Mouse (Mus musculus): ENCODE data around the gene Kcne3.
A peak's percentile ranks its signal among the peaks of the same experiment; 100 is the strongest.

The Kcne3 gene

DNA sequence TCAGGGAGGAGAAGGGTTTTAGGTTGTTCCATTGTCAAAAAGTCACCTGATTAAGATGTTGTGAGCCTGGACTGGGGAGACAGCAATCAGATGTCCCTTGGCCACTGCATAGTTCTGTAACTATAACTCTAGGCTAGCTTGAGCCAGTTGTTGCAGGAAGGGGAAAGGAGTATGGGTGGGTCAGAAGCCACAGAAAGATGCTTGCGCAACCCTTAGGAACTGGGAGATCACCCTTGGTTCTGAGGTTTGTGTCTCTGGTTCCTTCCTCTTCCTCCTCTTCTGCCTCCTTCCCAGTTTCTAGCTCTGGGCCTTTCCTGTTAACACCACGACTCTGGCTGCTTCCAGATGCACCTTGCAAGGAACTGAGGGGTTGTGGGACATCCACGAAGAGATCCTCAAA, 6.1 kb downstream of the Kcne3 start:
- DNase-seq = no peak

DNA sequence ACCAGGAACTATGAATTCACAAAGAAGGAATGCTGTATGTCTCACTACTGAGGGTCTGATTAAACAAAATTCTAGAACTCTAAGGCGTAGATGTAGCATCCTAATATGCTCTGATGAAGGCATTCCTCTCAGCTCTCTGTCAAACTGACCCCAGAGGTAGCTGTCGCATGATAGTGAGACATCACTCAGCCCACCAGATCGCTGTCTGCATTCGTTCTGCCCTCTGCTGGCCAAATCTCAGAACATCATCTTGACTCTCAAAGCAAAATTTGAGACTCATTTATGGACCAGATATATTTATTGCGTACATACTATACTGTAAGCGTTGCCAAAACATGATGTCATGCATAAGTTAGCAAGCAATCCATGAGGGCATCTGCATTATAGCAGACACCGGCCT, 11.3 kb downstream of the Kcne3 start:
- no peak for DNase-seq

DNA sequence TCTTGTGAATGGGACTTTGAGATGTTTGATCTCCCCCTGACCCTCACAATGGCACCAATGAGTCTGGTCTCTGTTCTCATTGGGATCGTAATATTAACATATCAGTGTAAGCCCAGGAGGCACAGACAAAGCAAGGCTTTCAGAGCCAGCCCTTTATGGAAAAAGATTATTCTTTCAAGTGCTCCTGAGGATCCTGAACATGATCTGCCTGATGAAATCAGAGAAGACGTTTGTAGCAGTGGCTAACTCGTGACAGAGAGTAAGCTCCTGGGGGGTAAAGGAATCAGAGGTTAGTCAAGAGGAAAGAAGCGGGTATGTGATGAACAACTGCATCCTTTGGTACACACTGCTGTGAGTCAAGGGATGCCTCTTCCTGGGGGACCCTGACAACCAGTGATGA, 13.9 kb downstream of the Kcne3 start:
- no peak for DNase-seq

DNA sequence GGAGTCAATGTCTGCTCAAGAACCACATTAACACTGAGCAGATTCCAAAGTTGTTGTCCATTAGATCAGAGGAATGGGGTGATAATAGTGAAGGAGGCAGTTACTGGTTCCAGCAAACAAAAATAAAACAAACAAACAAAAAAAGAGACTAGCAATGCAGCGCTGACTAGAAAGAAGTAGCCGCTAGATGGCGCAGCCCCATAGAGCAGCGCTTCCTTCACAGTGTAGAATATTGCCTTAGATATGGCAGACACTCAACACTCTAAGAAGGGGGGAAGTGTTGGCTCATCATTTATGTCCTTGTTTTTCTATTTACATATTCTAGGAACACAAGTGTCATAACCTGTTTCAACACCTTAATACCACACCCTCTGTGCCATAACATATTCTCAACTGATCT, 14.5 kb downstream of the Kcne3 start:
- peak; percentile 40 for DNase-seq

DNA sequence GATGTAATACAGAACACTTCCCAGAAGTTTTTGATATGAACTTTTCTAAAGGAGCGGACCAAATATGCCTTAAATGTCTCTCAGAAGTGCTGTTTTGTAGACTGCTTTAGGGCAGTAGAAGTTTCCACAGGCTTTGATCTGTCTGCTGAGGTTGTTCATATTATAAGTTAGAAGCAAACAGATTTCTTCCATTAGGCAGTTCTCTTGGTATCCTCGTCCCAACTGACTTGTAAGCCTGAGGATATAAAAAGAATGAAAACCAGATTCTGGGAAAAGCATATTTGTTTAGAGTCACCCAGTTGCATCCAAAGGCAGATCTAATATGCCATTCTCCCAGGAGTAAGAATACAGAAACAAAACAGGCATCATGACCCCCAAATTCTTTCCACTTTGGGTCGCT, 24.9 kb downstream of the Kcne3 start:
- no peak for DNase-seq

DNA sequence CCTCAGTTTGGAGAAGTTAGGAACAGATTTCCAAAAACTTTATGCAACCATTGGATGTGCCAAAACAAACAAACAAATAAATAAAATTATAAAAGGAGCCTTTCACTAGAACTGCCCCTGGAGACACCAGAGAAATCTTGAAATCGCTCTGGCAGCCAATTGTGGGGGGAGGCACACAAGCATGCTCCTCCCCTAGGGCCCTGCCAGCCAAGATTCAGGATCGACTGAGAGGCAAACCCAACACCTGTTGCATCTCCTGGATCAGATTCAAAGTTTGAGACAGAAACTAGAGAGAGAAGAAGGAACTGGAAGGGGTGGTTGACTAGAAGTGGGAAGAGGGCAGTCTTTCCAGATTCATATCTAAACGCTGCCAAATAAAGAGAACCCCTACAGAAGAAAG, 27.3 kb downstream of the Kcne3 start:
- DNase-seq = no peak

DNA sequence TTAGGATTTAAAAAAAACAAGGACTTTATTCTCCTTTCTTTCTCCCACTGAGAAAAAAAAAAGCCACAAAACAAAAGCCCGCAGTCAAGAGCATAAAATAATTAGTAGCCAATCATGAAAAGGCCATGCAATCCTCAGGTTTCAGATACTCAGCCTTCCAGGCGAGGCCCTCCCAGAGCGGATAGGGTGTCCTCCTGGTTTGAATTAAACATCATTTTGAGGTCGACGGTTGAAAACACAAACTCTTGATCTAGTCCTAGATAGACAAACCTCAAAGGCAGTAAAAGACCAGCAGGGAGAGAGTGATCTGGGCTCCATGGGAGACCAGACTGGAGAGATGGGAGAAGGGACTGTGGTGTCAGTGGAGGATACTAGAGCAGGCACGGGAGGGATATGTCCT, 28.6 kb downstream of the Kcne3 start:
- DNase-seq = no peak

DNA sequence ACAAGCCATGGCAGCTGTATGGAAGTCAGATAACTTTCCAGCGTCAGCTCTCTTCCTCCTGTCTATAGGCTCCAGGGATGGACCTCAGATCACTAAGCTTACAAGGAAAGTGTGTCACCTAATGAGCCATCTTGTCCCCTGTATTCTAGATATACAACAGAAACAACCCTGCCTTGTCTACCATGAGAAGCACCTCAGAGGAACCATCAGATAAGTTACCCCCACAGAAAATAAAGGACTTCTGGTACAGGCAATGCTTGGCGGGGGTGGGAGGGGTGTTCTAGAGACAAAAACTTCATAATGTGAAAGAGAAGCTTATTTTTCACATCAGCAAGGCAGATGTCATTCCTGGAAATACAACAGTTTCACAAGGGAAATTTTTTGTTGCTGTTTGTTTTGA, 29.8 kb downstream of the Kcne3 start:
- no peak for DNase-seq

DNA sequence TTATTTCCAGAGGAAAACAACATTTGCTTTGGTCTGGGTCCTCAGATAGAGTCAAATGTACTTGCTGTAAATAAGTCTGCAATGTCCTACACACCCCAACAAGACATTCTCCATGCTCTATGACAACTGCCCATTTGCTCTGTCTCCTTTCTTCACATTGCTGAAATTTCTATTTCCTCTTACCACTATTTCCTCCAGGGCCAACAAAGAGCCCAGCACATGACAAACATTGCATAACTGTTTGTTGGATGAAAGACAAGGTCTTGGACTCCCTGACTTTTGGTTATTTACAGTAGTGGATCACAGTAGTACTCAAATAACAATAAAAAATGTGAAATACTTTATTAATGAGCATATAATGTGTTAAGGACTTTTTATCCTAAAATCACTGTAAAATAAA, 31.6 kb downstream of the Kcne3 start:
- DNase-seq = no peak

DNA sequence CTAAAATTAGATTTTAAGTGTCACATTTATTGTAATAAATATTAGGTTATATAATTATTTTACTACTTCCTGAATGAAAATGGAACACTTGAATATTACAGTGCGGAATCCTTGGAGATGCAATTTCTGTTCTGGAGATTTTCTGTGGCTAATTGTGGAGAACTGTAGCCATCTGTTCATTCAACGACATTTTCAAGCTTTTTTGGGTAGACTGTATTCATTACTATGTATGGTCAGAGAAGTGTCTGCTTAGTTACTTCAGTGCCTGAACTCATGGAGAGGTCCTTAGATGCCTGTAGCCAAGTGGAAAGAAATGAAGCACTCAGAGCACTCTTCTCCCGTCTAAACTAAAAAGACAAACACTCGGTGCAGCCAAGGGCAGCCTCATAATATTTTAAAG, 38.0 kb downstream of the Kcne3 start:
- DNase-seq = no peak

DNA sequence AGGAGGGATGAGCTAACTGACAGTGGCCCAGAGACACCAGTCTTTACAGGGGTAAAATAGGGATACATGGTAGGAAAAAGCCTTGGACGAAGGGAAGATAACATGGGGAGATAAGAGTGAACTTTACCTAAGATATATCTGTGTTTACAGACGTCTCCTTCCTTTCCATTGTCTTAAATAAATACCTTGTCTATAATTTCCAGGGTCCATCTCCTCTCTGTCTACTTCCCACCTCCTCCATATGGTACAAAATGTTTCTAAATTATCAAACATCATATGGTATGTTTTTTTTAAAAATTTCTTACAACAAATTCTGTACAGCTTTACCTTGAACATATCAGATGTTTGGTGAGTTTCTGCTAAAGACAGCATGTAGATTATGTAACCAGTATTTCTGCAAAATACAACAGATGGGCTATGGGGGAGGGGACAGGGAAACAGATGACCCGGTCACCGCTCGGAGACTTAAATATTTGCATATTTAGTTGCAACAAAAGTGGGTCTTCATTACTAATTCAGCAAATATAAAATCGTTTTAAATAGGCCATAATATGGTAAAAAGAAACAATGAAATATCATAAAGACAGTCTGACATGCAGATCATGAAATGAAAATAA, 38.9 kb downstream of the Kcne3 start:
- peak; percentile 68 for DNase-seq

DNA sequence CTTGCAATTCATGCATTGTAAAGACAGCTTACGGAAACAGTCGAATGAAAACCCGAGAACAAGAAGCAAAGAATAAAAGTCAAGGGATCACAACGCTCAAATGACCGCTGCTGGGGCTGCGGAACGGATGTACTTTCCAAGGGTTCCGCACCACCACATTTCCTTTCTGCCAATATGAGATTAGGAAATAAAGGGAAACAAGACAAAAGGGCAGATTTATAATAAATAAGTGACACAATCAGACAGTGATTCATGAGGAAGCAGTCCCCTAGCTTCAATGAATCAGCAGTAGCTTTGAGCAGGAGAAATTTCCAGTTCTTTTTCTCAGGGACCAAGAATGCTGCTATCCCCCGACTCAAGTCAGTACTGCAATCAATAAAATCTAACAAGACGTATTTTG, 39.7 kb downstream of the Kcne3 start:
- DNase-seq = no peak

DNA sequence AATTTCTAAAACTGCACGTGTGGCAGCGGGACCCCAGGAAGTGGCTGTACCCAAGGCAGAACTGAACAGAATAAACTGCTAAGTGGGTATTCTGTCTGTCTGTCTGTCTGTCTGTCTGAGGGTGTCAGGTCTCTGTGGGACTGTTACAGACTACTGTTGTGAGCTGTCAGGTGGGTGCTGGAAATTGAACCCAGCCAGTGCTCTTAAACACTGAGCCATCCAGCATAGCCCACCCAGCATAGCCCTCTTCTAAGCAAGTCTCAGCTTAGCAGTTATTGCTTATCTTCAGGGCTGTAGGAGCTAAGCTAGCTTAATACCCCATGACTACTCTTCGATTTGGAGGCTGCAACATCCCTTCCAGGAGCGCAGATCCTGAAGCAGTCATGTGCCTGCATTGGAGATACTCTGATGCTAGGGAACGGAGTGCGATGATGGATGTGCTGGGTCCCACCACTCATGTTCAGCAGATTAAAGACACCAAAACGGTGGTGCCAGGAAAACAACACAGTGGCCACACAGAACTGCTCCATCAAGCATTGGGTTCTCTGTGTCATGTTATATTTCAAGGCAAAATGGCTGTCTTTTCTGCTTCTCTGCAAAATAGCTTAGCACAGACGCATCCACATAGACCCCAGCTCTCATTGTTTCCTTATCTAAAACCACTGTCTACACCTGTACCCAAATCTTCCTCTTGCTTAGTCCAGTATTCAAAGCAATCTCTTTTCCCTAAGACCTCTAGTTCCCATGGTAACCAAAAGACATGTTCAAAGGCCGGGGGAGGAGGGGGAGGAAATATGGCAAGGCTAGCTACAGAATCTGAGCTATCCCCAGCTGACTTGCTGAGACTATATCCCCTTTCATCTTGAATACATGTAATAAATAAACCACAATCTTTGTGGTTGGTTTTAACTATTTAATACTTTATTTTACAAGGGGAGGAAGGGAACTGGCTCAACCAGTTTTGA, 40.6 kb downstream of the Kcne3 start:
- no peak for DNase-seq

DNA sequence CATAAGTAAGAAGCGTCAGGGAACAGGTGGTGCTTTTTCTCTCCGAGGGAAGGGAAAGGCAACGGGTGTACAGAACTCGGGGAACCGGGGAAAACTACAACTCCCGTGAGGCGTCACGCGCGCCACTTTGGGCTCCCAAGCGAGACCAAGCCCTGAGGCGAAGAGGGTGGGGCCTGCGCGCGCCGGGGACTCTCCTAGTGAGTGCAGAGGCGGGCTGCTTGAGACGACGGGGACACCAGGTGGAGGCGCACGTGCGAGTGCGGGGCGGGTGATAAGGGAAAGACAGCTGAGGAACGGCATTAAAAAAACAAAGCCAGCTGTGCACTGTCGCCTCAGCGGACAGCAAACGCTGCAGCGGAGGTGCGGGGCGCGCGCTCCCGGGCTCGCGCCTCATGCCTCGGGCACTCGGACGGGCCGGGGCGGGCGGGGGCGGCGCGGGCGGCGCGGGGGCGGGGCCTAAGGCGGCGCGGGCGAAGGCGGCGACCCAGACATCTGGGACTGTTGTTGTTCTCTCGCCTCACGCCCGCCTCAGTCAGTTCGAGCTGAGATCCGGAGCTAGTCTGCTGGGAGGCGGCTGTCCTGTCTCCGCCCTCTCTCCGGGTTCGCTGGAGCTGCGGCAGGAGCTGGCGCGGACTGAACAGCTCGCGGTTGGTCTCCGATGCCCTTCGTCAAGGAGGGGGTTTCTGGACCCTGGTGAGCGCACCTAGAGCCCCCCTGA, 51.0 kb downstream of the Kcne3 start, which contains the start of gene Pgm2l1:
TSS of gene Pgm2l1 (plus strand) at position 237 of the 718 bp plus-strand sequence.
- DNase-seq = peak; percentile 97

DNA sequence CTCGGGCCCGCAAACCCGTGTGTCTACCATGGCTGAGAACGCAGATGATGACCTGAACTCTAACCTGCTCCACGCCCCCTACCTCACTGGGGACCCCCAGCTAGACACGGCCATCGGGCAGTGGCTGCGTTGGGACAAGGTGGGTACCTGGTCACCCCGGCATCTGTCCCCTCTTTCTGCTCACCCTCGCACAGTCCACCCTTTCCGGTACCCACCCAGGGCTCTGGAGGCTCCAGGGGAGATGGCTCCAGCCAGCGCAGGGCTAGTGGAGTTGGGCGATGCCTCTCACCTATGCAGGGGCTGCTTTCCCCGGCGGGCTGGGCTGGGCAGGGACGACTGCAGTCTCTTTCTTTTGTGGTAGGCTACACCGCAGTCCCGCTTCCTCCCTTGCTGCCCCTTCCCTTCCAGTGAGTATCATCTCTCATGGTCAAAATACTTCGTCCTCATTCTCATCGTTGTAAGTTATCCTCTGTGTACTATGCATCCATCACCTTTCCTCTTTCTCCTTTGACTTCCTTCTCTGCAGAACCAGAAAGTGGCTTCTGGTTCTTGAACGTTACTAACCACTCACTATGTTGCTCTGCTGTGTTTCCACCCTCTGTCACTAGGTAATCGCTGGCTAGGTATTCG, 51.7 kb downstream of the Kcne3 start:
- no peak for DNase-seq

DNA sequence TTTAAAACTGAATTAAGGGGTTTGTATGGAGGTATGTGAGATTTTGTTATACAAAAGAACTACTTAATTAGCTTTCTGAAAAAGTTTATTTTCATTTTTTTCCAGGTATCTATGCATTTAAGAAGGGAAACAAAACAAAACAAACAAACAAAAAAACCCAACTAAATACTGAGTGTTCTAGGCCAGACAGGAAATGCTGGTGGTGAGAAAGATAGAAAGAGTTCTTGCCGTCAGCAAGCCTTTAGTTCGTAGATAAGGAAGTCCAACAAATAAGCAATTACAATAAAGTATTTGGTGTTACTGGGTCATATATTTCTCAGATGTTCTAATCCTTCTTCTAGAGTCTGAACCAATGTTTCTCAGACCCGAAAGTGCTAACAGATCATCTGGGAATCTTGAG, 52.7 kb downstream of the Kcne3 start:
- no peak for DNase-seq

DNA sequence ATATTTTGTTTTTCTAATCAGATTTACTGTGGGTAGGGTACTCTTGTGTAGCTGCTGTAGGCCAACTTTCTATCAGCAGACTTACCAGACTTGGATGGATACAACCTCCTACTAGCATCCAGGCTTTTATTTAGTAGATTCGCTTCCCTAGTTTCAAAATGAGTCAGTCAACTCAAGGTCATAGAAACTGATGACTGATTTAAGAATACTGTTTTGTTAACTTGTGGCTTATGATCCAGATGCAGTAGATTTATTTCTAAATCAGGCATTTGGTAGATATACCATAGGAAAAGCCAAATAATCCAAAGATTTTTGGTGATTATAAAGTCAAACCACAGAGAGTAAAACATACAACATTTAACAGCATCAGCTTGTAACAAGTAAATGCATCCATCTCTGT, 54.3 kb downstream of the Kcne3 start:
- DNase-seq = no peak

DNA sequence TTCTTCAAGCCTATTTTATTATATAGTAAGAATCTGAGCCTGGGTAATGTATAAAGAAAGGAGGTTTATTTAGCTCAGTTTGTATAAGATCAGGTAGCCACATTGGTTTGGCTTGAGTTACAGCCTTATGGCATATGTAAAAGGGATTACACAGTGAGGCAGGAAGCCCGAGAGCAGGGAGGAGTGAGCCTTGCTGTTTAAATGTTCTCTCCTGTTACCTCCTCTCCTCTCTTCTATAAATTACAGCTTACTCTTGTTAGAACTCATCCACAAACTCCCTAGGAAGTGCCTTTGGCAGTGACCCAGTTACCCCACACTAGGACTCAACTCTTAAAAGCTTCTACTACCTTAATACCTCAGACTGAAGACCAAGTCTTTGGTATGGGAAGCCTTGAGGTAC, 55.4 kb downstream of the Kcne3 start:
- no peak for DNase-seq

DNA sequence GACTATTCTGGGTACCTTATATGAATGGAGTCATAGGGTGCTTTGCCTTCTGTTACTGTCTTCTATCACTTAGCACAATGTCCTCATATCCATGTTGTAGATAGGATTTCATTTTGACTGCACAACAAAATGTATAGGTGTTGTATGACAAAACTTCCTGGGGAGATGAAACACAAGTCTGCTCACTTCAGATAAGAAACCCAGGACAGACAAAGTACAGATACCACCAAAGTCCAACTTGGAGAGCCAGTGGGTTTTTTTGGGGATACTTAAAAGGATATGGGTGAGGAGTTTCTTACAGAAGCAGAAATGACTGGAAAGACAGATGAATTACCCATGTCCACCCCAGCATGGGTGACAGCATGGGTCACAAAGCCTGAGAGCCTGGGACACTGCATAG, 57.4 kb downstream of the Kcne3 start:
- no peak for DNase-seq
